Mouse (Mus musculus) liver, adult 2 months (tissue): ENCODE data around the gene Sgcd.
A peak's percentile ranks its signal among the peaks of the same experiment; 100 is the strongest.

Source experiments
- CTCF ChIP-seq: fragments of 200-500 bp; IDR thresholded peaks from 2 replicates; pipeline ENCODE4 v1.5.1; 2011; ENCODE audit warnings: low read depth, low read length, control low read depth
- POLR2A ChIP-seq: fragments of 200-500 bp; IDR thresholded peaks from 2 replicates; pipeline ENCODE4 v1.6.1; 2011; ENCODE audit warnings: low read length, control low read depth; ENCODE audit not compliant: insufficient read depth; ENCODE audit errors: extremely low read depth

- no peak for TF ChIP-seq POLR2A
- TF ChIP-seq CTCF, result peak; percentile 23; the same call in 1 of the 2 replicates
Measured at GRCm38 (mm10) chr11:46864809-46865208, 1124.0 kb downstream of the Sgcd start.
